In genomic region chr1:43473734-43474534, GRCm38 (mm10) we compare ENCODE assay signal across 8 mouse cellular contexts. TPM values are rescaled to one million over a fixed set of nuclear protein-coding genes. Genes with fewer than 3 reads are reported as not detected.
DNase-seq lines count a peak whose midpoint lies in the region; ATAC-seq and TF ChIP-seq lines count a peak whose summit lies in the region.

No protein-coding gene starts in this region.

- TF ChIP-seq POLR2A in cerebellum, adult 2 months (IDR thresholded peaks at IDR 0.05; ENCODE audit: borderline replicate concordance, insufficient read depth, low read length) = no peak

- 83% methylated on average over 5 of the region's 5 CpGs for WGBS in hindbrain, embryonic 13.5 days
- 80% methylated on average over 5 of the region's 5 CpGs for WGBS in hindbrain, embryonic 14.5 days
- WGBS in cerebellum, adult 2 months = 14% methylated on average over 5 of the region's 5 CpGs
- WGBS in liver, embryonic 12.5 days (ENCODE audit: insufficient replicate concordance) = 27% methylated on average over 5 of the region's 5 CpGs

- no peak for DNase-seq in hindbrain, embryonic 14.5 days (ENCODE audit: low spot score)
- peak; percentile 47 for DNase-seq in CD4-positive helper T cell, adult 2 months (ENCODE audit: low read depth, low spot score)
- peak; percentile 72 to 80 for DNase-seq in cerebellum, adult 2 months
- peak; percentile 28 for DNase-seq in heart, postnatal 4 days
- peak; percentile 37 to 40 for DNase-seq in spleen, postnatal 36 days (ENCODE audit: low spot score in 2 of 2)
- DNase-seq in thymus, postnatal 36 days = no peak

- no peaks in the 10 kb centered on the region for H3K36me3 ChIP-seq in hindbrain, embryonic 13.5 days
- H3K36me3 ChIP-seq in hindbrain, embryonic 14.5 days (replicated peaks; ENCODE audit: control insufficient read depth, insufficient read depth) = no peaks in the 10 kb centered on the region
- H3K36me3 ChIP-seq in liver, embryonic 12.5 days = no peaks in the 10 kb centered on the region; the same call in 1 of the 2 replicates

- no peaks in the 10 kb centered on the region for H3K27me3 ChIP-seq in hindbrain, embryonic 13.5 days
- H3K27me3 ChIP-seq in hindbrain, embryonic 14.5 days (ENCODE audit: control insufficient read depth, insufficient read depth, low read length) = no peaks in the 10 kb centered on the region
- no peaks in the 10 kb centered on the region for H3K27me3 ChIP-seq in cerebellum, adult 2 months (ENCODE audit: control insufficient read depth, insufficient read depth, low read length)
- H3K27me3 ChIP-seq in liver, embryonic 12.5 days (replicated peaks) = no peaks in the 10 kb centered on the region

- TF ChIP-seq CTCF in cerebellum, adult 2 months (IDR thresholded peaks at IDR 0.05; ENCODE audit: borderline replicate concordance, insufficient read depth, low read depth, low read length) = no peak

- ATAC-seq in hindbrain, embryonic 13.5 days (ENCODE audit: low FRiP score) = no peak
- ATAC-seq in hindbrain, embryonic 14.5 days (ENCODE audit: low FRiP score) = no peak
- peak; percentile 56 for ATAC-seq in liver, embryonic 12.5 days

- H3K4me1 ChIP-seq in hindbrain, embryonic 13.5 days (replicated peaks) = peaks cover 45% of the 10 kb centered on the region
- H3K4me1 ChIP-seq in hindbrain, embryonic 14.5 days (replicated peaks; ENCODE audit: control insufficient read depth, insufficient read depth, low read length) = peaks cover 14% of the 10 kb centered on the region; the same call in 1 of the 2 replicates
- peaks cover 31% of the 10 kb centered on the region for H3K4me1 ChIP-seq in cerebellum, adult 2 months (ENCODE audit: control insufficient read depth, insufficient read depth, low read length)
- H3K4me1 ChIP-seq in liver, embryonic 12.5 days = peaks cover 80% of the 10 kb centered on the region

- no peak overlapping the region for H3K4me2 ChIP-seq in hindbrain, embryonic 13.5 days
- no peak overlapping the region for H3K4me2 ChIP-seq in hindbrain, embryonic 14.5 days (replicated peaks)
- peak overlapping the region; percentile 47 for H3K4me2 ChIP-seq in liver, embryonic 12.5 days

- H3K27ac ChIP-seq in hindbrain, embryonic 13.5 days = 0 out of 2 replicates have a peak overlapping the region, but pooled peaks have one; percentile 41
- H3K27ac ChIP-seq in hindbrain, embryonic 14.5 days = no peak overlapping the region
- H3K27ac ChIP-seq in cerebellum, adult 2 months (ENCODE audit: insufficient read depth, low read length) = 0 out of 2 replicates have a peak overlapping the region, but pooled peaks have one; percentile 36
- peak overlapping the region; percentile 72 for H3K27ac ChIP-seq in liver, embryonic 12.5 days

- no peak overlapping the region for H3K4me3 ChIP-seq in hindbrain, embryonic 13.5 days
- no peak overlapping the region for H3K4me3 ChIP-seq in hindbrain, embryonic 14.5 days (replicated peaks; ENCODE audit: low read length)
- H3K4me3 ChIP-seq in cerebellum, adult 2 months (replicated peaks; ENCODE audit: insufficient read depth, low read depth, low read length) = no peak overlapping the region
- H3K4me3 ChIP-seq in liver, embryonic 12.5 days = no peak overlapping the region

- H3K9ac ChIP-seq in hindbrain, embryonic 13.5 days = no peak overlapping the region
- H3K9ac ChIP-seq in hindbrain, embryonic 14.5 days = no peak overlapping the region
- H3K9ac ChIP-seq in liver, embryonic 12.5 days = peak overlapping the region; percentile 49; the same call in 1 of the 2 replicates

- H3K9me3 ChIP-seq in hindbrain, embryonic 13.5 days = no peaks in the 10 kb centered on the region
- H3K9me3 ChIP-seq in hindbrain, embryonic 14.5 days (ENCODE audit: control insufficient read depth, low read length) = no peaks in the 10 kb centered on the region
- H3K9me3 ChIP-seq in liver, embryonic 12.5 days (replicated peaks) = no peaks in the 10 kb centered on the region

RNA-seq across cellular contexts. Expression of gene Nck2, which starts 29.6 kb away (rescaled TPM):
- 37.1 and 42.7 TPM in 2 replicates for polyA plus RNA-seq in hindbrain, embryonic 13.5 days (2015; fragmentation: Nextera tagmentation; extraction: Ambion mirVana)
- polyA plus RNA-seq in hindbrain, embryonic 14.5 days (2014; fragmentation: Nextera tagmentation; extraction: Ambion mirVana) = 37.9 and 40.4 TPM in 2 replicates
- 21.0 and 23.1 TPM in 2 replicates for polyA plus RNA-seq in cerebellum, adult 2 months (2012; rRNA removed)
- 10 to 100 TPM; 34.0 to 38.3 TPM for total RNA-seq in heart, postnatal 4 days (2021)
- 20.3 and 20.4 TPM in 2 replicates for polyA plus RNA-seq in liver, embryonic 12.5 days (2016; fragmentation: Nextera tagmentation; extraction: Ambion mirVana)

Comparison
In these comparisons a context has a peak if more than half of its experiments do, and no peak if none do; other contexts are left out.
1. DNase-seq: peak in CD4-positive helper T cell, adult 2 months (single experiment), cerebellum, adult 2 months (2 of 2), heart, postnatal 4 days (single experiment) and spleen, postnatal 36 days (2 of 2); none in hindbrain, embryonic 14.5 days (single experiment) and thymus, postnatal 36 days (0 of 2).